Mouse (Mus musculus) MEL (cell line): ENCODE data around the gene Zeb2. TPM values are rescaled to one million over a fixed set of nuclear protein-coding genes. Genes with fewer than 3 reads are reported as not detected.

ENCODE experiments used
- DNase-seq: peaks from one replicate; pipeline ENCODE4 v3.0.0; 2011; ENCODE audit warnings: low read depth, low spot score
- H3K27ac ChIP-seq: 2 replicates; pipeline ENCODE4 v1.5.1; 2012; ENCODE audit warnings: low read depth, mild to moderate bottlenecking, control low read depth, low read length, moderate library complexity; ENCODE audit not compliant: control insufficient read depth
- H3K27me3 ChIP-seq, 2 experiments: fragments of 150-350 bp in 1 of 2; sonication (generic) in 1 of 2; 2 replicates each; pipeline ENCODE4 v1.6.1; 2012; ENCODE audit warnings: low read length in 2 of 2, mild to moderate bottlenecking in 2 of 2, improper control_type of control experiment in 1 of 2, moderate library complexity in 1 of 2; ENCODE audit not compliant: insufficient read depth in 2 of 2, control insufficient read depth in 1 of 2
- H3K36me3 ChIP-seq, 2 experiments: 2 replicates each; pipeline ENCODE4 v1.6.1; 2012 to 2014; ENCODE audit warnings: low read length in 2 of 2, improper control_type of control experiment in 1 of 2, inconsistent platforms in 1 of 2, mild to moderate bottlenecking in 1 of 2; ENCODE audit not compliant: insufficient read depth in 2 of 2, control insufficient read depth in 1 of 2
- H3K4me1 ChIP-seq, 2 experiments: fragments of 150-350 bp in 1 of 2; sonication (generic) in 1 of 2; 2 replicates each; pipeline ENCODE4 v1.6.1; 2012; ENCODE audit warnings: low read length in 2 of 2, improper control_type of control experiment in 1 of 2, mild to moderate bottlenecking in 1 of 2; ENCODE audit not compliant: insufficient read depth in 2 of 2, control insufficient read depth in 1 of 2
- H3K4me3 ChIP-seq, 2 experiments: fragments of 150-350 bp in 1 of 2; sonication (generic) in 1 of 2; 2 replicates each; pipeline ENCODE4 v1.5.1; 2012; ENCODE audit warnings: low read depth in 2 of 2, low read length in 2 of 2, mild to moderate bottlenecking in 2 of 2, moderate library complexity in 2 of 2, control low read depth in 1 of 2, improper control_type of control experiment in 1 of 2; ENCODE audit not compliant: control insufficient read depth in 1 of 2, insufficient read depth in 1 of 2
- H3K79me2 ChIP-seq: 2 replicates; pipeline ENCODE4 v1.6.1; 2012; ENCODE audit warnings: mild to moderate bottlenecking, low read length, moderate library complexity; ENCODE audit not compliant: control insufficient read depth, poor library complexity, insufficient read depth
- H3K9ac ChIP-seq: 2 replicates; pipeline ENCODE4 v1.6.1; 2012; ENCODE audit warnings: low read depth, mild to moderate bottlenecking, control low read depth, low read length, moderate library complexity; ENCODE audit not compliant: control insufficient read depth, poor library complexity, severe bottlenecking
- H3K9me3 ChIP-seq: fragments of 150-350 bp; sonication (generic); replicated peaks from 2 replicates; pipeline ENCODE4 v1.6.1; 2012; ENCODE audit warnings: mild to moderate bottlenecking, low read length, improper control_type of control experiment, moderate library complexity; ENCODE audit not compliant: insufficient read depth
- BHLHE40 ChIP-seq: IDR thresholded peaks from 2 replicates; pipeline ENCODE4 v1.6.1; 2012; ENCODE audit warnings: low read depth, mild to moderate bottlenecking, inconsistent platforms, low read length, improper control_type of control experiment, borderline replicate concordance
- CHD2 ChIP-seq: IDR thresholded peaks from 2 replicates; pipeline ENCODE4 v1.6.1; 2011; ENCODE audit warnings: low read length, improper control_type of control experiment
- ELF1 ChIP-seq: IDR thresholded peaks from 2 replicates; pipeline ENCODE4 v1.6.1; 2014; ENCODE audit warnings: low read depth, mild to moderate bottlenecking, inconsistent platforms, low read length, improper control_type of control experiment, moderate library complexity
- EP300 ChIP-seq, 2 experiments: IDR thresholded peaks; 2 replicates each; pipeline ENCODE4 v1.6.1; 2011; ENCODE audit warnings: improper control_type of control experiment in 2 of 2, low read length in 2 of 2, low read depth in 1 of 2, mild to moderate bottlenecking in 1 of 2
- GABPA ChIP-seq: IDR thresholded peaks from 2 replicates; pipeline ENCODE4 v1.6.1; 2012; ENCODE audit warnings: low read depth, mild to moderate bottlenecking, inconsistent platforms, low read length, improper control_type of control experiment, moderate library complexity
- GATA1 ChIP-seq: IDR thresholded peaks from 2 replicates; pipeline ENCODE4 v1.6.1; 2011; ENCODE audit warnings: low read depth, low read length, improper control_type of control experiment
- HCFC1 ChIP-seq: IDR thresholded peaks from 2 replicates; pipeline ENCODE4 v1.6.1; 2012; ENCODE audit warnings: low read depth, mild to moderate bottlenecking, inconsistent platforms, low read length, improper control_type of control experiment, moderate library complexity
- JUND ChIP-seq: IDR thresholded peaks from 2 replicates; pipeline ENCODE4 v1.6.1; 2011; ENCODE audit warnings: low read depth, mild to moderate bottlenecking, improper control_type of control experiment, low read length
- KAT2A ChIP-seq: conservative IDR thresholded peaks from 2 replicates; pipeline ENCODE4 v1.6.1; 2012; ENCODE audit warnings: low read depth, low read length, improper control_type of control experiment, inconsistent platforms
- MAX ChIP-seq: IDR thresholded peaks from 2 replicates; pipeline ENCODE4 v1.6.1; 2011; ENCODE audit warnings: low read length, improper control_type of control experiment
- MYB ChIP-seq: IDR thresholded peaks from 2 replicates; pipeline ENCODE4 v1.6.1; 2011; ENCODE audit warnings: mild to moderate bottlenecking, low read depth, low read length, improper control_type of control experiment
- POLR2A ChIP-seq, 2 experiments: IDR thresholded peaks; 2 replicates each; pipeline ENCODE4 v1.6.1; 2011 to 2012; ENCODE audit warnings: low read length in 2 of 2, mild to moderate bottlenecking in 2 of 2, control low read depth in 1 of 2, improper control_type of control experiment in 1 of 2, low read depth in 1 of 2, moderate library complexity in 1 of 2; ENCODE audit not compliant: control insufficient read depth in 1 of 2, insufficient read depth in 1 of 2, poor library complexity in 1 of 2
- POLR2AphosphoS2 ChIP-seq: IDR thresholded peaks from 2 replicates; pipeline ENCODE4 v1.6.1; 2011; ENCODE audit warnings: low read length, improper control_type of control experiment
- POLR2AphosphoS5 ChIP-seq: IDR thresholded peaks from 2 replicates; pipeline ENCODE4 v1.6.1; 2012; ENCODE audit warnings: low read depth, borderline replicate concordance, mild to moderate bottlenecking, inconsistent platforms, low read length, moderate library complexity, mixed read lengths
- RCOR1 ChIP-seq: IDR thresholded peaks from 2 replicates; pipeline ENCODE4 v1.6.1; 2012; ENCODE audit warnings: low read depth, mild to moderate bottlenecking, inconsistent platforms, low read length, improper control_type of control experiment
- SMC3 ChIP-seq: IDR thresholded peaks from 2 replicates; pipeline ENCODE4 v1.6.1; 2011; ENCODE audit warnings: low read depth, low read length, improper control_type of control experiment
- TAL1 ChIP-seq: IDR thresholded peaks from 2 replicates; pipeline ENCODE4 v1.6.1; 2012; ENCODE audit warnings: mild to moderate bottlenecking, inconsistent platforms, low read length, moderate library complexity, mixed read lengths
- UBTF ChIP-seq: IDR thresholded peaks from 2 replicates; pipeline ENCODE4 v1.6.1; 2012; ENCODE audit warnings: low read depth, mild to moderate bottlenecking, inconsistent platforms, low read length, improper control_type of control experiment, moderate library complexity, borderline replicate concordance; ENCODE audit not compliant: insufficient read depth
- USF1 ChIP-seq: IDR thresholded peaks from 2 replicates; pipeline ENCODE4 v1.6.1; 2014; ENCODE audit warnings: low read depth, mild to moderate bottlenecking, inconsistent platforms, low read length, improper control_type of control experiment, moderate library complexity
- ZKSCAN1 ChIP-seq: IDR thresholded peaks from 2 replicates; pipeline ENCODE4 v1.6.1; 2012; ENCODE audit warnings: low read depth, mild to moderate bottlenecking, inconsistent platforms, low read length, improper control_type of control experiment, moderate library complexity
- ZNF384 ChIP-seq: IDR thresholded peaks from 2 replicates; pipeline ENCODE4 v1.6.1; 2012; ENCODE audit warnings: low read depth, mild to moderate bottlenecking, inconsistent platforms, low read length, improper control_type of control experiment
- polyA plus RNA-seq, 2 experiments: library from polyadenylated mRNA; stranded (reverse) in 1 of 2; unstranded in 1 of 2; fragments of >175 nt in 1 of 2; fragments of >200 nt in 1 of 2; gene quantifications; 2 replicates each; pipeline versions ENCODE4 v1.2.1 to v1.2.4; 2012; ENCODE audit warnings: low replicate concordance in 2 of 2, low read depth in 1 of 2; ENCODE audit not compliant: insufficient read length in 2 of 2, insufficient read depth in 1 of 2, missing spikeins in 1 of 2
- total RNA-seq: library from RNA; depleted of rRNA; stranded (reverse); fragments of 300-350 nt; gene quantifications from 2 replicates; pipeline ENCODE4 v1.2.3, GENCODE M21; 2012

The Zeb2 gene
- total and polyA plus RNA-seq, 3 experiments = 12.8 to 12.9 TPM; not detected in 1

DNA sequence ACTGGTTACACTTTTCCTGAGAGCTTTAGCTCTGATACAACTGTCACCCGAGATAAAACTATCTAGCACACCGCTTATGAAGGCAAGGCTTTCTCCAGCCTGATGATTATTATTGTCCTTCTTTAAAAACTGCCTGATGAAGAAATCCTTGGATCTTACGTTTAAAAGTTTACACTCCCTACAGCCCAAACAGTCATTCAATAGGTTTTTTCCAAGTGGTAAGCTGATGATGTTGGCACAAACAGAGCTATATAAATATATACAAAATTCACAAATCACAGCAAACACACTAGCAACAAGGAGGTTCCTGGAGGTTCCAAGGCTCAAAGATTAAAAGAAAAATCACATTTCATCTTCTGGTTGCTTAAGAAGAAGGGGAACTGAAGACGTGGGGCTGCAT lies 13.1 kb downstream of the Zeb2 start:
- Histone ChIP-seq H3K79me2 (peaks cover 61% of the 10 kb centered on the region), H3K27ac (no peak overlapping the region), H3K9me3 (no peaks in the 10 kb centered on the region), H3K27me3 (no peaks in the 10 kb centered on the region), H3K4me1 (peaks cover 30 to 35% of the 10 kb centered on the region in 2 experiments), H3K36me3 (peaks cover 2 to 48% of the 10 kb centered on the region in 2 experiments; a peak in 3 of 4 replicates), H3K9ac (no peak overlapping the region), H3K4me3 (no peak overlapping the region)
- TF ChIP-seq JUND (no peak), KAT2A (no peak), ELF1 (no peak), POLR2AphosphoS2 (no peak), SMC3 (no peak), UBTF (no peak), TAL1 (no peak), RCOR1 (no peak), ZNF384 (no peak), ZKSCAN1 (no peak), POLR2A (IDR thresholded peaks at IDR 0.05; ENCODE audit: control insufficient read depth in 1 of 2, insufficient read depth in 1 of 2, low read depth in 1 of 2, low read length in 2 of 2, poor library complexity in 1 of 2) (no peak), BHLHE40 (no peak), MAX (no peak), EP300 (IDR thresholded peaks at IDR 0.05; ENCODE audit: low read depth in 1 of 2, low read length in 2 of 2) (no peak), CHD2 (no peak), USF1 (no peak), GATA1 (no peak), GABPA (no peak), HCFC1 (no peak), MYB (no peak)
- DNase-seq = peak; percentile 23

DNA sequence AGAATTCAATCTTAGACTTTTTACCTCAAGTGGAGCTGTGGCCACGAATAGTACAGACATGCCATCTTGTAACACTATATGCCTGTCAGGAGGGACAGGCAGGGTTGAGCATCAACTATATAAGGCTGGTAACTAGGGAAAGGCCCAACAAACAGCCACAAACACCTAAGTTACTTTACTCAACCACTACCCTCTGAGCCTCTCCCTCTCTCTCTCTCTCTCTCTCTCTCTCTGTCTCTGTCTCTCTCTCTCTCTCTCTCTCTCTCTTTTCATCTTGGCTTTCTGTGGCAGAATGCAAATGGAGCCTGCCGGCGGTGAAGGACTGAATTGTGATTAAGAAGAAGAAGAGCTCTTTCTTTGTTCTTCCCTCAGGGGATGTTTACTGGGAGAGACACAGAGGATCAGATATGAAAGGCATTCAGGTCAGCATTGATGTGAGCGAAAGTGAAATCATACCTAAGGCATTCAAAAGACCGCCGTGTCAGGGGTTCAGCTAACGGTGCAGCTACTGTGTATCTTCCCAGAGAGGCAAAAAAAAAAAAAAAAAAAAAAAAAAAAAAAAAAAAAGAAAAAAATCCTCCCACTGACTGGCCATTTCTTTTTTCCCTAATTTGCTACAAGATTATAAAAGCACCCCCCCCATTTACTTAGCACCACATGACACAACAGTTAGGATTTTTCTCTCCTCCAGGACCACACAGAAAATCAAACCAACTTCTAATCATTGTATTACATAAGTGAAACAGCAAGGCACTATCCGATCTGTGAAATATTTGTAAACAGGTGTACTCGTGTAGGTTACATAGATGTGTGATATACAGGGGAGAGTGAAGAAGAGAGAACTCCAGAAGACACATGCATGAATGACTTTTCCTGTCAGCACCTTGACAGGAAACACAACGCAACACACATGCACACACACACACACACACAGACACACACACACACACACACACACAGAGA lies 13.9 kb downstream of the Zeb2 start:
- no peaks in the 10 kb centered on the region for H3K27me3 ChIP-seq
- H3K36me3 ChIP-seq = peaks cover 2 to 51% of the 10 kb centered on the region in 2 experiments; a peak in 3 of 4 replicates
- peaks cover 30 to 32% of the 10 kb centered on the region in 2 experiments for H3K4me1 ChIP-seq
- H3K4me3 ChIP-seq = no peak overlapping the region
- TF ChIP-seq ZNF384 (peak; percentile 41; the same call in 1 of the 2 replicates), POLR2AphosphoS5 (no peak)
- H3K9ac ChIP-seq = no peak overlapping the region
- H3K9me3 ChIP-seq = no peaks in the 10 kb centered on the region
- no peak overlapping the region for H3K27ac ChIP-seq
- peaks cover 54% of the 10 kb centered on the region for H3K79me2 ChIP-seq
- no peak for DNase-seq
